Mouse (Mus musculus) c-Kit-positive CD71-negative TER-119-negative erythroid progenitor cells, embryonic 14.5 days (primary cell): ENCODE results near the gene Nudt2.

Experiments used
- DNase-seq: peaks from one replicate; pipeline ENCODE4 v3.0.0-alpha.2; 2013; ENCODE audit warnings: low read depth

Gene Nudt2

GRCm38 (mm10) chr4:41522136-41522535 is 57.2 kb downstream of the Nudt2 start:
- no peak for DNase-seq

GRCm38 (mm10) chr4:41522788-41523187 is 57.8 kb downstream of the Nudt2 start:
- no peak for DNase-seq

GRCm38 (mm10) chr4:41523839-41524238 is 58.9 kb downstream of the Nudt2 start:
- no peak for DNase-seq

- no peak for DNase-seq
Measured at GRCm38 (mm10) chr4:41524829-41525228, 59.9 kb downstream of the Nudt2 start.

GRCm38 (mm10) chr4:41526553-41526952 is 61.6 kb downstream of the Nudt2 start:
- DNase-seq = no peak

GRCm38 (mm10) chr4:41527076-41527475 is 62.1 kb downstream of the Nudt2 start:
- no peak for DNase-seq

GRCm38 (mm10) chr4:41527996-41528395 is 63.0 kb downstream of the Nudt2 start:
- no peak for DNase-seq
